Mouse (Mus musculus) 3134 (cell line): Measurements from ENCODE around the gene Tomm20l.

Experiments used
- DNase-seq: peaks from one replicate; pipeline ENCODE4 v3.0.0-alpha.2; 2011; ENCODE audit warnings: low spot score; ENCODE audit not compliant: insufficient read length; ENCODE audit errors: extremely low read depth

The Tomm20l gene

DNA sequence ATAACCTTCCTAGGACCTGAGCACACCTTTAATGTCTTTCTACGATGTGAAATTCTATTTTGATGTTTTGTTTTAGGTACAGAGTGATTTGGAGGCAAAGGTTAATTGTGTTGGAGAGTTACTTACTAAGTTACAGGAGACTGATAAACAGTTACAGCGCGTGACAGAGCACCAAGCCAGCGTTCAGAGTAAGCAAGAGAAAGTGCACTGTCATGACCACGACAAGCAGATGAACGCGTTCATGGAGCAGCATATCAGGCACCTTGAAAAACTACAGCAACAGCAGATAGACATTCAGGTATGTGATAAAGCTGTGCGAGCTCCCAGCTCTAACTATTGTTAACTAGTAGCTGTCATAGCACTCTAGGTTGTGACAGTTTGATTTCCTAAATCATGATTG is 38.9 kb downstream of the Tomm20l start:
- no peak for DNase-seq

DNA sequence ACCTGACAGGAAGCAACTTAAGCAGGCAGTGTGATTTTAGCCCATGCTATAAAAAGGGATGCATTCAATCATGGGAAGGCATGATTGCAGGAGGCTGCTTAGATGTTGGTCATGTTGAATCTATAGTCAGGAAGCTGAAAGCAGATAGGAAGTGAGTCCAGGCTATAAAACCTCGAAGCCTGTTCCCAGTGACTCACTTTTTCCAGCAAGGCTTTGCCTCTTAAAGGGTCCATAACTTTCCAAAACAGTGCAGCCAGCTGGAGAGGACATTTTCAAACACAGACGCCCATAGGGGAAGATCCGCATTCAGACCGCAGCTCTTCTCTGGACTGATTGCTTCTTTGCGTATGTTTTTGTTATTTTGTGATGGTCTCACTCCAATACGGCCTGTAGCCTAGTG is 43.8 kb downstream of the Tomm20l start:
- DNase-seq, result no peak

DNA sequence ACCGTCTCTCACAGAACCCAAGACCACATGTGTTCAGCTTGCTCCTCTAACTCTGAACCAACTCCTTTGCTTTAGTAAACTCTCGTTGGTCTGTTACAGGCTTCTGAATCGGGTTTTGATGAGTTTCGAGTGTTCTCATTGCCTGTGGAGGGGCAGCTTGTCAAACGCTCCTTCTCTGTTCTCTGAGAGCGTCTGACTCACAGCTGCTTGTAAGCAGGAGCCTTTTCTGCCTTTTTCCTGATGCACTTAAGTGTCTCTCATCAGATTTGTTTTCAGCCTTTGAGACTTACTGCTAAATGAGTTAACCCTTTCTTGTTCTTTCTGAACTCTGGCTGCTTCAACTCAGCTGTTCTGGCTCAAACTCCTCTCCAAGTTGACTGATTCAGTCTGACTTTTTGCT is 46.7 kb downstream of the Tomm20l start:
- DNase-seq, result no peak

DNA sequence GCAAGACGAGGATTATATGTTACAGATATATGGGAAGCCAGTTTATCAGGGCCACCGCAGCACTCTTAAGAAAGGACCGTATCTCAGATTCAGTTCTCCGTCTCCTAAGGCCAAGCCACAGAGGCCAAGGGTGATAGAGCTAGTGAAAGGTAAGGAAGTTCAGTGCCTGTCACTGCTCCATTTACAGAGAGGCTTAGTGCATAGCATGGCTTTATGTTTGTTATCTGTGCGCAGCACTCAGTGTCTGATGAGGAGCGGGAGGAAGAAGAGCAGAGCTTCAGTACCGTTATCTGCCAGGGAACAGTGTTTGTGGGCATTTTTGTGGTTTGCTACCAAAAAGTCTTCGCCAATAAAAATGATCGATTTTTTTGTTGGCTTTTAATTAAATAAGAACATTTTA is 53.2 kb downstream of the Tomm20l start:
- no peak for DNase-seq

DNA sequence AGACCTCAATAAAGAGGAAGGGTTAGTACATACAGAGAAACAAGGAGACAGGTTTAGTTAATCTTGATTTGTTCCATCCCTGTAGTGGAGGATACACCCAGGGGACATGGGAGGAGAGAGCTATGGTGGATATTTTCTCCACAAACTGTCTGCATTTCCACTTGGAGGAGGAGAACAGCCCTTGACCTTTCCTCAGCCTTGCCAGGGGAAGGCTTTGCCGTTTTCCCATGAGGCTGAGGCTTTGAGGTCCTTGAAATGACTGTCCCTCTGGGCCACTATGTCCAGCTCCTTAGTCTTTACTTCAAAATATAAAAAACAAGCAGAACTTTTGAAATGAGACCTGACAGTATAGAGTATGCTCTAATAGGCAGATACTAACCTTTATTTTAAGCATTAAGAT is 58.7 kb downstream of the Tomm20l start:
- DNase-seq, result no peak
